Mouse (Mus musculus): Measurements from ENCODE around the gene Zfp180. TPM values are rescaled to one million over a fixed set of nuclear protein-coding genes. Genes with fewer than 3 reads are reported as not detected.

Gene Zfp180
- 17.2 and 18.5 TPM in 2 replicates for polyA plus RNA-seq (2012; rRNA removed)

GRCm38 (mm10) chr7:24081634-24082431 is at the start of gene Zfp180:
TSS of gene Zfp180 (plus strand) at chr7:24081924.

GRCm38 (mm10) chr7:24052660-24053304 is 28.9 kb upstream of the Zfp180 start, which contains the start of gene Vmn1r183:
TSS of gene Vmn1r183 (plus strand) at chr7:24053254.

GRCm38 (mm10) chr7:24112156-24112856 is 30.6 kb downstream of the Zfp180 start, which contains the start of gene Zfp112:
TSS of gene Zfp112 (plus strand) at chr7:24112314.

GRCm38 (mm10) chr7:24133996-24134828 is 52.5 kb downstream of the Zfp180 start, which contains the start of gene Zfp235:
TSS of gene Zfp235 (plus strand) at chr7:24134169.

Other genes with a start within 250 kb of the Zfp180 start
- not detected in 2 replicates for gene Vmn1r176, start 244.6 kb upstream of the Zfp180 start, polyA plus RNA-seq (2012; rRNA removed)
- gene Vmn1r177, start 215.5 kb upstream of the Zfp180 start, polyA plus RNA-seq (2012; rRNA removed), result not detected in 2 replicates
- gene Vmn1r178, start 189.9 kb upstream of the Zfp180 start, polyA plus RNA-seq (2012; rRNA removed), result not detected in 2 replicates
- gene Vmn1r179, start 154.9 kb upstream of the Zfp180 start, polyA plus RNA-seq (2012; rRNA removed), result not detected in 2 replicates
- gene Vmn1r180, start 131.3 kb upstream of the Zfp180 start, polyA plus RNA-seq (2012; rRNA removed), result not detected in 2 replicates
- gene Vmn1r181, start 107.3 kb upstream of the Zfp180 start, polyA plus RNA-seq (2012; rRNA removed), result not detected in 2 replicates
- gene V1rd19, start 80.2 kb upstream of the Zfp180 start, polyA plus RNA-seq (2012; rRNA removed), result not detected in 2 replicates
- not detected in 2 replicates for gene Vmn1r183, start 28.7 kb upstream of the Zfp180 start, polyA plus RNA-seq (2012; rRNA removed)
- 2.7 TPM in 2 replicates for gene Zfp112, start 30.4 kb downstream of the Zfp180 start, polyA plus RNA-seq (2012; rRNA removed)
- gene Zfp235, start 52.2 kb downstream of the Zfp180 start, polyA plus RNA-seq (2012; rRNA removed), result 6.5 and 8.0 TPM in 2 replicates
- gene Zfp114, start 93.1 kb downstream of the Zfp180 start, polyA plus RNA-seq (2012; rRNA removed), result 0.72 and 0.81 TPM in 2 replicates
- 2.0 and 2.8 TPM in 2 replicates for gene Zfp111, start 129.5 kb downstream of the Zfp180 start, polyA plus RNA-seq (2012; rRNA removed)
- 1.6 and 2.5 TPM in 2 replicates for gene Zfp109, start 155.6 kb downstream of the Zfp180 start, polyA plus RNA-seq (2012; rRNA removed)
- gene Zfp108, start 172.9 kb downstream of the Zfp180 start, polyA plus RNA-seq (2012; rRNA removed), result 2.1 and 2.2 TPM in 2 replicates
- gene Zfp93, start 188.5 kb downstream of the Zfp180 start, polyA plus RNA-seq (2012; rRNA removed), result 1.7 and 2.2 TPM in 2 replicates
- 6.8 and 7.4 TPM in 2 replicates for gene Zfp61, start 219.3 kb downstream of the Zfp180 start, polyA plus RNA-seq (2012; rRNA removed)
- gene Zfp94, start 234.7 kb downstream of the Zfp180 start, polyA plus RNA-seq (2012; rRNA removed), result 8.5 and 9.3 TPM in 2 replicates